Mouse (Mus musculus) spleen, embryonic (tissue): ENCODE results near the gene Vax2.

Experiments
- CTCF ChIA-PET: fragments of 350-600 bp; sonication (Branson Sonifier 250); formaldehyde crosslinking; loops from one replicate; lab custom pipeline; 2022; lab: Charles Lee

Vax2 gene

DNA sequence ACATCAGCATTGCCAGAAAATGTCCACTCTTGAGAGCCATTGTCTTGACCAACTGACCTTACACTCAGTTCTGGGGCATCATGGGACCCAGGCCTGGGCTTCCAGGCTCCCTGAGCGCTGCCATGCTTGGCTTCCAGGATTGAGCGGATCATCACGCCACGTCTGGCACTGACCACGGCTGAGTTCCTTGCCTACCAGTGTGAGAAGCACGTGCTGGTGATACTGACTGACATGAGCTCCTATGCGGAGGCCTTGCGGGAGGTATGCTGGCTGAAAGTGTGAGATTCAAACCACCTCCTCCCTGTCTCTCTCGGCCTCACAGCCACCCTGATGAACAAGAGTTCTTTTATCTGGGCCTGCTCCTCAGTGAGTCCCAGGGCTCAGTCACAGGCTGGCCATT lies 45.0 kb downstream of the Vax2 start:
- CTCF ChIA-PET, result no interaction called here

DNA sequence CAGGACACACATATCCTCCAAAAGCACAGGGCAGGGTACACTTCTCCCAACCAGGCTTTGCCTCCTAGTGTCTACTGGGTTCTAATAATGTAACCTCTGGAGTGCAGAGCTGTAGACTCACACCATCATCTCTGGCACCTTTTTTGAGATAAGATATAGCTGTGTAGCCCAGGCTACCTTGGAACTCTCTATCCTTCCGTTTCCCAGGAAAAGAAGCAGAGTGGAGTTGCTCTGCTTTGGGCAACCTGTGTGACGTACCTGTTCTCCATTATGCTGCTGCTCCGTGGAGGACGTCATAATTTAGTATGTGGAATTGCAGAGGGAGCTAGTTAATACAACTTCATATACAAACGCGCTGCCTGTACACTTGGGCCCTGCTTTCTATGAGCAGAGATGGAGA lies 51.3 kb downstream of the Vax2 start, which contains the start of gene Ankrd53:
Gene Ankrd53 (plus strand): TSS at position 301 of the 400 bp plus-strand sequence.
- CTCF ChIA-PET, result interaction anchor here (0.6 to 0.7 kb wide), 2 partner anchors 1582 to 1698 kb away, joined by 3 read pairs; no protein-coding TSS in a partner anchor

DNA sequence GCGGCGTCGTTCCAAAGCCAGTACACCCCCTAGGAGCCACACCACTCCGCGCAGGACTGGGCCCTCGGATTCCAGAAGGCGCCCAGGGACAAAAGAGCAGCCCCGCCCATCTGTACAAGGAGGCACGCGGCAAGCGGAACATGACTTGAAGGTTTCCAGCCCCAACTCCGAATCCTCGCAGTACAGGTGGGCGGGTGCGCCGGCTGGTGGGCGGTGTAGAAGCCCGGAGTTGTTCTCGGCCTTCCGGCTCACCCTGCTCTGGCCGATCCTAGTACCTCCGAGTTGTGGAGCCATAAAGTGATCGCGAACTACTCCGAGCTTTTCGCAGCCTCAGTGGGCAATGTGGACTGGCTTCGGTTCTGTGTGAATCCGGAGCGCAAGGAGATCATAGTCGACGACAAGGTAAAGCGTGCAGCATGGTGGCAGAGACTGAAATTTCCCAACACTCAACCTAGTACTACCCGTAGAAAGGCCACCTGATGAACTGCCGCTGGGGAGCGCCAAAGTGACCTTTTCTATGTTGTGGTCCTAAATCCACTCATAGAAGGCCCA lies 51.9 kb downstream of the Vax2 start:
- CTCF ChIA-PET, result interaction anchor here (0.6 kb wide), 1 partner anchor 1697 kb away, joined by 3 read pairs; no protein-coding TSS in a partner anchor

DNA sequence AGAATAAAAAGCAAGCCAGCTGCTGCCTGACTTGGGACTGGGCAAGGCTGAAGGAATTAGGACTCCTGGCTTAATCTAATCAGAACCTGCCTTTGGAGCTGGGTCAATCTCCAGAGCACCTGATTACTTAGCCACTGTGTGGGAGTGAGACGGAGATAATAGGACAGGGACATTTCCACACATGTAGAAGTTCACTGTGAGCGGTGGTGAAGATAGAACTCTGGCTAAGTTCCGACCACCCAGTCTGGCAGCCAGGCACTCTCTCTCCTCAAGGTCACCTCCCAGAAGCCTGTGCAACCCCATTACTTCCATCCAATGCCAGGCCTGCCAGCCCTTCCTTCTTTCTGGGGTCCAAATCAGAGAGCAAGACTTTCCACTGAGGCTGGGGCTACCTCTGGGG lies 55.9 kb downstream of the Vax2 start:
- CTCF ChIA-PET, result no interaction called here

DNA sequence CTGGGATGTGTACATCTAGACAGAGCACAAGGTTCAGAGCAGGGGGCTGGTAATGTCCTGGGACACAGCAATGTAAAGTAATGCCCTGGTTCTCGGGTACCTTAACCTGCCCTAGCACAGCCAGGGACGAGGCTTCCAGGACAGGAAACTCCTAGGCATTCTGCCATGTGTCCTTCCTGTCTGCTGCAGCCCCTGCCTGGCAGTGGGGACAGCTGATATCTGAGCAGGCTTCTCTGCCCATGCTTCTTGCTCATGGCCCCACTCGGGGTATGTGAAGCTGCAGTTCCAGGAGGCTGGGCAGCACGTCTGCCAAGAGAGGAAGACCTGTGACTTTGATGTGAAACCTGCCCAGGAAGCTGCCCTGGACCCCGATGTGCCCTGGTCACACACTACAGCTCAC lies 57.4 kb downstream of the Vax2 start:
- CTCF ChIA-PET, result no interaction called here

DNA sequence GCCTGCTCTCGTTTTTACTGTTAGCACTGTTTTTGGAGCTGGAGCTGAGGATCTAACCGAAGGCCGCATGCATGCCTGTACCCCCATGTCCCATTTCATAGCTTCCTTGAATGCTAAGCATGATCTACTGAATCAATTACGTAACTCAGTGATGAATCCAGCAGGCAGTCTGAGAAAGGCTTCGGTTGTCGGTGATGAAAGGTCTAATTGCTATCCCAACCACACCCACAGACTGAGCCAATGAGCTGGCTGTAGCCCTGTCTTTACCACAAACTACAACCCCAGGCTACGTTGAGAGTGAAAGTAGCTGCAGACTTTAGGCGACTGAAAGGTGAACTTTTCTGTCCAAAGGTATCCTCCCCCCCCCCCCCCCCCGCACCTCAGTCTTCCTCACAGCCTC lies 63.1 kb downstream of the Vax2 start:
- CTCF ChIA-PET, result no interaction called here

DNA sequence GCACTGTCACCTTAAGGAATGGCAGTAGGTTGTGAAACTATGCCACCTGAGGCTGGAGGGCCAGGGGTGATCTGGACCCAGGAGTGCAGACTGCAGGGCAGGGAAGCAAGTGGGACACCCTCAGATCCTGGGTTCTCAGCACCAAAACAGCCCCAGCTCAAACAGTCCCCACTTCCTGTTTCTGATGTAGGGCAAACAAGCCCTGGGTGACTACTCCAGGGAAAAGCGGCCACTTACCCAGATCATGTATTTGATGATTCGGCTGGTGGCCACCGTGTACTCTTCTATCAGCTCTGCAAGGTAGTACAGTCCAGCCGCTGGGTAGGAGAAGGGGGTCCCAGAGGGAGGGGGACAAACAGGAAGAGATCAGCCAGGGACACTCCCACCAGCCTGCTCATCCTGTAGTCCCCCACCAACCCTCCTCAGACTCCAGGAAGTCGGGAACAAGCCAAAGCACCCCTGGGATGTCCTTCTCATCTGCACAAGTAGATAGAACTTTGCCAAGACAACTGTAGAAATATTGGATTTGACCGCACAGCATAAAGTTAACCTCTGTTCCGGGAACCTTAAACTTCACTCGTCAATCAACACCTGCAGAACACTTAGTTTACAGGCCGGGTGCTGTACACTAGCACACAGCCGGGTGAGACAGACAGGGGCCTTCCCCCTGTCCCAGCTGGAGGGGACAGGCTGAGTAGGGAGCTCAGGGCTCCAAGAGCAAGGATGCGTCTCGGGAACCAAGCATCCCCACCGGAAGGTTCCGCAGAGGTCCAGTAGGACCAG lies 63.9 kb downstream of the Vax2 start:
- CTCF ChIA-PET, result interaction anchor here (0.6 kb wide), 1 partner anchor 24 kb away, joined by 3 read pairs; no protein-coding TSS in a partner anchor

DNA sequence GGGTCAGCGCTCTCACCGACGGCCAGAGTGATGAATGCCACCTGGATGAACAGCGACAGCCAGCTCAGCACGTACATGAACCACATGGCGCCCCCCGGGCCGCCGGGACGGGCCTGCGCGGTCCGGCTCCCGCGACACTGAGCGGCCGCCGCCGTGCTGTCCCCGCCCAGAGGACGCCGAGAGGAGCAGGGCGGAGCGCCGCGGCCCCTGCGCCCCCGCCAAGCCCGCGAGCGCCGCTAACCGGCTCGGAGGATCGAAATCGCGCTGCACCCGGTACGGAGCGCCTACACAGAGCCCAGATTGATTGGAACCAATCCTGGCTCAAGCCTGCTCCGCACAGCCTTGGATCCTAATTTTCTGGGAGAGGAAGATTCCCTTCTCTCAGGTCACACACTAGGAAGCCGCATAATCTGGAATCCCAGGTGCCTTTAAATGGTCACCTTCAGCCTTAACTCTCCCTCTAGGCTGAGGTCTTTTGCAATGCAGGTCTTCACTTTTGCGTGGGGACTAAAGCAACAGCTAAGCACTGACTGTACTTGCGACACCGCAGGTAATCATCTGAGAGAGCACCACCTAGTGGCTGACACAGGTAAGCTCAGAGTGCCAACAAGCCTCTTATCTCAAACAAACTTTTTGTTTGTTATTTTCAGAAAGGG lies 64.7 kb downstream of the Vax2 start, which contains the start of gene Tex261:
Gene Tex261 (minus strand): TSS at position 176 of the 656 bp plus-strand sequence.
- CTCF ChIA-PET, result interaction anchor here (0.6 kb wide), 1 partner anchor 23 kb away, joined by 3 read pairs; no protein-coding TSS in a partner anchor

DNA sequence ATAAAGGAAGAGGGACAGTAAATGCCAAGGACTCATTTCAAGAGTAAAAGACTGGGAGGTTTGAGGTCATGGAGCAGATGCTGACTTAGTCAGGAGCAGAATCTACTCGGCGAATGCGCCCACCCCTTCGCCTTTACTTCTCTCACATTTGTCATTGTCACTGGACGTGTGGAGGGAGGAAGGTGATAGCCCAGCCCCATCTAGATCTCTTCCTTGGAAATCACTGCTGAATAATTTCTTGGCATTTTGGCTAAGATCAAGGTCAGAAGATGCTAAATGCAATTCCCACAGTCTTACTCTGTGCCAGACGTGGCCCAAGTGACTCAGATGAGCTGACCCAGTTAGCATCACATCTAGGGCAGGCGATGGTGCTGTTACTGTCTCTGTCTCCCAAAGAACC lies 67.2 kb downstream of the Vax2 start:
- CTCF ChIA-PET, result interaction anchor here (1.0 kb wide), 1 partner anchor 14 kb away, joined by 3 read pairs; no protein-coding TSS in a partner anchor

DNA sequence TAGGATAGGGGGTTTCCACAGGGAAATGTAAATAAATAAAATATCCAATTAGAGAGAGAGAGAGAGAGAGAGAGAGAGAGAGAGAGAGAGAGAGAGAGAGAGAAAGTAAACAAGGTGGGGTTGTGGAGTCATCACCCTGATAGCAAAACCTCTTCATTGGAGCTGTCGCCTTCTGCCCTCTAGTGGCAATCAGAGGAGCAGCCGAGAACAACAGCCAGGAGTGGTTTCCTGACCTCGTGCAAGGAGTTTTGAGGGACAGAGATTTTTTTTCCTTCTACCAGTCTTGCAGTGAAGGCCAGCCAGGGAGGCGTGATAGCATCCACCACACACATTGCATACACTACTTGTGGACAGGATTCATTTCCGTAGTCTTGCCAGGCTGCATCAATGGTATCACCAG lies 68.0 kb downstream of the Vax2 start:
- CTCF ChIA-PET, result interaction anchor here (0.7 kb wide), 1 partner anchor 15 kb away, joined by 3 read pairs; no protein-coding TSS in a partner anchor

DNA sequence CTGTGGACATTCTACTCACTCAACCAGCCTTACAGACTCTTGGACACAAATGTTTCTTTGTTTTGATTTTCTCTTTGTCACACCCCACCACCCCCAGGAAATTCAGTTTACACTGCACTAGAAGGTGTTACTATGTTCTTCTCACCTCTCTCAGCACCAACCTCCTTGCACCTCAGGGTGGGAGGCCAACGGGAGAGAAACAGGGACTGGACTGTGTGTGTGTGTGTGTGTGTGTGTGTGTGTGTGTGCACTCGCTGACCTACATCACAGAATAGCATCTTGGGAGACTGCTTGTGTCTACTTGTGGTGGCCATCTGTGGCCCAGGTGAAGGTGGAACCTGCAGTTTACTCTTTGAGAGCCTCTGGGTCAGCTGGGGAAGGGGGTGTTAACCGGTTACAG lies 75.4 kb downstream of the Vax2 start:
- CTCF ChIA-PET, result no interaction called here
